Mouse (Mus musculus): ENCODE data around the gene Efhc1.

Efhc1 gene

DNA sequence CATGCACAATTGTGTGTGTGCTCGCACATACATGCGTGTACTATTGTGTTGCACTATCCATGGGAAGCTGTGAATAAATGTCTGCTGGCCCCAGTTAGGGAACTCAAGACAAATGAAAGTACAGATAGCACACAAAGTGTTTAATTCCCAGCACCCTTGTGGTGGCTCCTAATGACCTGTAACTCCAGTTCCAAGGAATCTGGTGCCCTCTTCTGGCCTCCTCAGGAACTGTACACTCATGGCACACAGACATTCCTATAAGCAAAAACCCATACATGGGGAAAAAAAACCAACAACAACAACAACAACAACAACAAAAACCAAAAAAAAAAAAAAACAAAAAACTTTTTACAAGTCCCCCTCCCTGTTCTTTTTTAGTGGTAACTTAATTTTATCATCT, 8.4 kb upstream of the Efhc1 start:
- DNase-seq (ENCODE audit: extremely low spot score, low spot score), result no peak

DNA sequence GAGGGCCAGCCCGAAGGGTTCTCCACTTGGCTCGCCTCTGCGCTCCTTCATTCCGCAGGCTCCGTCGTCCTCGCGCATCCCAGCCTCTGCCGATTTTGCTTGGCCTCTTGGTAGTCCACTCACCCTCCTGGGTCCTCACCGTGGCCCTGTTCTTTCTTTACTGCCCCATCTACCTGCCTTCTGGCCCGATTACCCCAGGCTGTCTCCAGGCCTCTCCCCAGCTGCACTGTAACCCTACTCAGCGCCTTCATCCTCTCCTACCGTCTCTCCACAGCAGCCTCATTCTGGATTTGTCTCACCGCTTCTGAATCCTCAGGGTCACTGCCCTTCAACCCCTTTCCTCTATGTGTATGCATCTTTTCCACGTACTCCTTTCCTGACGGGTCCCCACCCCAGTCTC, 373 bp downstream of the Efhc1 start:
- no peak for DNase-seq (ENCODE audit: extremely low spot score, low spot score)

DNA sequence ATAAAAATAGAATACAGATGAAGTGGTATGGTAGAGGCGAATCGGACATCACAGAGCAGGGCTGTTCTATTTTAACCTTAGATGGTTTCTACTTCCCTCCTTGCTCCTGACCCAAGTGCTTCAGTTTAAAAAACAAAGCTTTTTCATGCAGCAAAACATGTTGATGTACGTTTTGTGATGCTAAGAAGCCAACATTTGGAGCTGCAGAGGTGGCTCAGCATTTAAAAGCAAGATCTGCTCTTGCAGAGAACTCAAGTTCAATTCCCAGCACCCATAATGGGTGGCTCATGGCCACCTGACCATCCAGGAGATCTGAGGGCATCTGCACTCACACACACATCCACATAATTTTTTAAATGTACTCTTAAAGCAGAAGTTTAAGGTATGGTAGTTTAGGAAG, 3.5 kb downstream of the Efhc1 start:
- no peak for DNase-seq (ENCODE audit: extremely low spot score, low spot score)

GRCm38 (mm10) chr1:20969642-20970041, 18.2 kb downstream of the Efhc1 start:
- DNase-seq (ENCODE audit: extremely low spot score, low spot score), result no peak

- DNase-seq (ENCODE audit: extremely low spot score, low spot score), result no peak
Measured at GRCm38 (mm10) chr1:20973389-20973788, 22.0 kb downstream of the Efhc1 start.

- DNase-seq (ENCODE audit: extremely low spot score, low spot score), result no peak
Measured at GRCm38 (mm10) chr1:20974341-20975135, 23.1 kb downstream of the Efhc1 start.

- DNase-seq (ENCODE audit: extremely low spot score, low spot score), result no peak
Measured at GRCm38 (mm10) chr1:20980553-20980952, 29.1 kb downstream of the Efhc1 start.

DNA sequence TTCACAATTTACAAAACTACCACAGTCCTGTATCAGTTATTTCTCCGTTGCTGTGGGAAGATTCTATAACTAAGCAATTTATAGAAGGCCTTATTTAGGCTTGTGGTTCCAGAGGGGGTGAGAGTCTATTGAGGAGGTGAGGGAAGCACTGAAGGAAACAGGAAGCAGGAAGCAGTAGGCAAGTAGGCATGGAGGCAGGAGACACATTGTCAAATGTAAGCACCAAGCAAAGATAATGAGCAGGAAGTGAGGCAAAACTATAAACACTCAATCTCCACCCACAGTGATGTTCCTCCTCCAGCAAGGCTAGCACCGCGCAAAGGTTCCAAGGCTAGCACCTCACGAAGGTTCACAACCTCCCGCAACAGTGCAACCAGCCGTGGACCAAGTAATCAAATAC, 30.3 kb downstream of the Efhc1 start:
- DNase-seq (ENCODE audit: extremely low spot score, low spot score), result no peak

GRCm38 (mm10) chr1:20984103-20984502, 32.7 kb downstream of the Efhc1 start:
- no peak for DNase-seq (ENCODE audit: extremely low spot score, low spot score)

- DNase-seq (ENCODE audit: extremely low spot score, low spot score), result no peak
Measured at GRCm38 (mm10) chr1:20984582-20984981, 33.2 kb downstream of the Efhc1 start.

DNA sequence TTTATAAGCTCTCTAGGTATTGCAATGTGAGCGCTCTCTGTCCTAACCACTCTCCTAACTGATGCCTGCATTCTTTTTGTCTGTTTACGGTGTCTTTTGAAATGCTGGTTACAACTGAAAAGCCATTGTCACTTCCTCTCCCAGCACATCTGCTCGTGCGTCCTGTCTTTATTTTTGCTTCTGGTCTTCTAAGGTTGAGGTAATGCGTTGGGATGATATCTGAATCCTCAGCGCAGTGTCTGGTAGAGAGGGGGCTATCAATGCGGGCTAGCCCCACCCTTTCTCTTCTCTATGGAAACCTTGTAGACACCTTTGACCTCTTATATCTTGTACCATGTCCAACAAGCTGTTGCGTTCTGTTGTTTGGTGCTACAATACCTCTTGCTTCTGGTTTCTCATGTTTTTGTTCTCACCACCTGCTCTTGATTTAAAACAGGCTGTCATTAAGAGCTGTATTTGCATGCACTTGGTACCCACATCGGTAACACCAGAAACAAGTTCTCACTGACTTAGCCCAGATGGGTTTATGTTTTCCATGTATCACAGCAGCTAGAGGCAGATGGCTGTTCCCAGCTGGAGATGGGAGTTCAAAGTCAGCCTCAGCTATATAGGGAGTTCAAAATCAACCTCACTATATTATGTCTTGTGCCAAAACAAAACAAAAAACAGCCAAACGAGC, 35.1 kb downstream of the Efhc1 start:
- DNase-seq (ENCODE audit: extremely low spot score, low spot score), result no peak

- DNase-seq (ENCODE audit: extremely low spot score, low spot score), result no peak
Measured at GRCm38 (mm10) chr1:20989461-20990083, 38.1 kb downstream of the Efhc1 start.

DNA sequence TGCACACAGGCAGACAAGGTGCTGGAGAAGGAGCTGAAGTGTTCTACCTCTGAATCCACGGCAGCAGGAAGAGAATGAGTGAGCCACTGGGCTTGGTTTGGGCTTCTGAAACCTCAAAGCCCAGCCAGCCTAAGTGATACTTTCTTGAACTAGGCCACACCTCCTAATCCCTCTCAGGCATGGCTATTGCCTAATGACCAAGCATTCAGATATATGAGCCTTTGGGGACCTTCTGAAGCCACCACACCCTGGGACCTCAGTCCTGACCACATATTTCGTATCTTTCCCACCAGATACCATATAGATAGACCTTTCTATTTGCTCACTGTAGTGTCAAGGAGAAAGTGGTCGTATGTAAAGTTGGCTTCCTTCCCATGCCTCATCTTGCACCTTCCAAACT, 42.3 kb downstream of the Efhc1 start:
- no peak for DNase-seq (ENCODE audit: extremely low spot score, low spot score)

DNA sequence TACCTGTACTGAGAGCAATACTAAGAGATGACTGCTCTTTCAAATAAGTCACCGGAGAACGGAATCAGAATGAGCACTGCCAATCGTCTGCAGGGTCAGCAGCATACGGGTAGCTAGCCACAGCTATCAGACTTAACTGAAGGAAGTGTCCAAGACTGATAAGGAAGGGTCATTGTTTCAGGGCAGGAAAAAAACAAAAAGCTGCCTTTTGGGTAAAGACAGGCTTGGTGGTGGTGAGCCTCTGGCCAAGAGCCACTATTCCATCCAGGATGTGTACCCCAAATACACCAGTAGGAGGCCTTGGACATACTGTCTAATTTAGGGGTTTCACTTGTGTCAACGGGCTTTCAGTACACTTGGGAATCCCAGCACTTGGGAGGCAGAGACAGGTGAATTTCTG, 42.9 kb downstream of the Efhc1 start:
- DNase-seq (ENCODE audit: extremely low spot score, low spot score), result no peak

DNA sequence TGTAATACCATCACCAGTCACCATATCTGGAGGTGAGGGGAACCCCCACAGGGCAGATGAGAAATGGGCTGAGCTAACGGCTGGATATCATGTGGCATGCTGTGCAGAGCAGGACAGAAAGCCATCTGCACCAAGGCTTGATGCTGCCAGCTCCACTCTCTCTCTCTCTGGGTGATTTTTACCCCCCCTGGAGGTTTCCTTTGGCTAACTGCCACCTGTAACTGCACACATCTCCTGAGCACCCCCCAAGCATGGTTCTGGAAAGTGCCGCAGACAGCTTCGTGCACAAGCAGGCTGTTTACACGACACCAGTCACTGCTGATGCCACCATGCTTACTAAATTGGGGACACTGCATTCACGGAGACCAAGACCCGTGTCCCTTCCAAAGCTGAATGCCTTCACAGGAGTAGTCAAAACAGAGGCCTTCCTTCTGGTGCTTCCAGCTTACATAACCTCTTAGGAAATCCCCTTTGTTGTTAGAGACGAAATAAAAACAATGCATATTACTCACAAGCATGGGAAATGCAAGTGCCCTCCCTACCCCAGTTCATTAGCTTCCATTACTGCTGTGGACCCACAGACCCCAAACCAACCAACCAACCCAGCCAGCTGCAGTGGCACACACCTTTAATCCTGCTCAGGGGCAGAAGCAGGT, 44.0 kb downstream of the Efhc1 start:
- DNase-seq (ENCODE audit: extremely low spot score, low spot score), result no peak

DNA sequence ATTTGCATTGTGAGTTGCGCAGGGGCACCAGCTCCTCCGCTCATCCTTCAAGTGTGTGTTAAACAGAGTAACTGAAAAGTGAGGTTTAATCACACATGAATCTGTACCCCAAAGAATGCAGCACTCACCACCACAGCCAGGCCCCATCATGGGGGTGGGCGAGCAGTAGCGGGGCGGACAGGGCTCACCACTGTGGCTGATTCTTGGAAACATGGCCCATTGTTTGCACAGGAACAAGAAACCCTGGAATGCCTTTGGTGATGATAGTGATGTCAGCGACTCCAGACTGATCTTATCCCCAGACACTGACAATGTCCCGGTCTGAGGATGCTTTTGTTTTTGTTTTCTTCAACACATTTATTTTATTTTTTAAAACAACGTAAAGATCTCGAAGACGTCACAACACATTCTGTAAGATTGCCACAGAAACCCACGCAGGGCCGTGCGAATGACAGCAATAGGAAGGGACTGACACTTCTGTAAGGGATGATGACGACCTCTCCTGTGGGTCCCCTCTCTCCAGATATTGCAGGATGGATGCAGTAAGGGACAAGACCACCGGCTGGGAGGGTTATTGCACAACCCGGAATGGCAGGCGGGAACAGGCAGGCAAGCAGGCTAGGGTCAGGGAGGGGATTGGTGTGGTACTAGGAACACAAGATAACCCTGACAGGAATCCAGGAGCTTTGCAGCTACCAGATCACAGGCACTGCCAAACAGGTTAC, 45.3 kb downstream of the Efhc1 start:
- peak; percentile 35 for DNase-seq (ENCODE audit: extremely low spot score, low spot score)

DNA sequence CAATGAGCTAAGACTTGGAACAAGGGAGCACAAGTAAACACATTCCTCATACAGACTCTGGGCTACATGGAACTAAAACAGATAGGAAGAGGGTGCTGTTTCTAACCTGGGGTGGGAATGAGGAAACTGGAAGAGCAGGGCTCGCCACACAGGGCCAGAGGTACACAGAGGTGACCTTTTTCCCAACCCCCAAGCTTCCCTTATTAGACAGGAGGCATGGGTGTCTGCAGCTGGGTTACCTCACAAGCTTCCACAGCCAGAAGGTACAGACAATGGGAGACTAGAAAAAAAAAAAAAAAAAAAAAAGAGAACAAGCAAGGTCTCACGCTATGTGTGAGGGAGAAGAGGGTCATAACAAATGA, 45.9 kb downstream of the Efhc1 start:
- no peak for DNase-seq (ENCODE audit: extremely low spot score, low spot score)

GRCm38 (mm10) chr1:20997881-20998389, 46.5 kb downstream of the Efhc1 start:
- no peak for DNase-seq (ENCODE audit: extremely low spot score, low spot score)

DNA sequence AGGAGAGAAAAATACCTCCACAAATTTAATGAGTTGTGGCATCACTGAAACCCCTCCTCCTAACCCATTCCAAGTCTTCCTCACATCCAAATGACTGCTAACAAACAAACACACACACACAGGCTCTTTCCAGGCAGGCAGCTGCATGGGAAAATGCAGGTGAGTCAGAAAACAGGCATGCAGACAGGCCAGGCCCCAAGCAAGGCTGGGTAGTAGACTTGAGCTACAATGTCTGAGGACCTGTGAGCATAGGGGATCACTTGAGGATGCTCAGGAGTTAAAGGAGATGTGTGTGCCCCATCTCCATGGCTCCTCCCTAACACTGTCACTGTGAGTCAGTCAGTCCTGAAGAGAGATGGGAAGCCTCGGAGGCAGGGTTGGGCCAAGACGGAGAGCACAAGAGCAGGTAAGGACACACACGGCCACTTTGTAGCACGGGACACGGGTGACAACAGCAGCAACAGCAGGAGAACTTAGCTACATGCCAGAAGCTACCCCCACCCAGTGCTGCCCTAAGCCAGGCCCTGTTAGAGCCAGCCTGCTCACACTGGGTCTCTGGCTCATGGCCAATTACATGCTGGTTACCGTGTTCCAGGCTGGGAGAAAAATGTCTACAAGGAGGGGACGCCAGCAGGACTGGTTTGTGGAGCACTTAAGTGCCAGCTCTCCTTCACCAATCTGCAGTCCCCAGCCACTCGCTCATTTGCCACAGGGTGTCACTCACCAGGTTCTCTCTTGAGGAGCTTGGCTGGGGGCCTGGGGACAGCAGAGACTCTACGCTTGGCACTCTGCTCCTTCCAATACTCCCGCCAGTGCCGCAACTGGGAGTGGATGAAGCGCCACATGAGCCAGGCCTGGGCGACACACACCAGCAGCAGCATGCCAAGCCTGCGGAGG, 51.1 kb downstream of the Efhc1 start:
- no peak for DNase-seq (ENCODE audit: extremely low spot score, low spot score)

GRCm38 (mm10) chr1:21004596-21004995, 53.2 kb downstream of the Efhc1 start:
- no peak for DNase-seq (ENCODE audit: extremely low spot score, low spot score)
